Mouse (Mus musculus) liver, embryonic 14.5 days (tissue): ENCODE measurements around the gene Gm20431. TPM values are rescaled to one million over a fixed set of nuclear protein-coding genes. Genes with fewer than 3 reads are reported as not detected.
"Not testable (repeated sequence)": the region's sequence is repeated elsewhere in the genome, so short reads cannot be mapped to it uniquely, and the experiment has no call there.

ENCODE experiments used
- ATAC-seq: fragments of 200-750 bp; cut with Nextera tagmentation; 2 replicates; pipeline ENCODE4 v1.8.0; 2017; ENCODE audit warnings: moderate number of reproducible peaks, mild to moderate bottlenecking, moderate library complexity; ENCODE audit not compliant: insufficient read depth
- DNase-seq, 3 experiments: peaks; one replicate each; pipeline ENCODE4 v3.0.0-alpha.2; 2012 to 2013; ENCODE audit warnings: low read depth in 3 of 3, low spot score in 3 of 3
- H3K27ac ChIP-seq: fragments of 300-500 bp; sonication (generic); 2 replicates; pipeline ENCODE4 v1.5.1; 2014; ENCODE audit warnings: moderate library complexity, mild to moderate bottlenecking, control low read depth, inconsistent platforms
- H3K27me3 ChIP-seq: fragments of 300-500 bp; sonication (generic); 2 replicates; pipeline ENCODE4 v1.6.1; 2014; ENCODE audit warnings: mild to moderate bottlenecking, low read length, moderate library complexity; ENCODE audit not compliant: control insufficient read depth, insufficient read depth
- H3K36me3 ChIP-seq: fragments of 300-500 bp; sonication (generic); replicated peaks from 2 replicates; pipeline ENCODE4 v1.6.1; 2014; ENCODE audit warnings: low read depth; ENCODE audit not compliant: control insufficient read depth, insufficient read depth
- H3K4me1 ChIP-seq, 2 experiments: fragments of 200-500 bp in 1 of 2; fragments of 300-500 bp in 1 of 2; sonication (generic) in 1 of 2; replicated peaks; 2 replicates each; pipeline ENCODE4 v1.6.1; 2012 to 2014; ENCODE audit warnings: antibody characterized with exemption in 1 of 2, inconsistent platforms in 1 of 2, low read length in 1 of 2; ENCODE audit not compliant: control insufficient read depth in 2 of 2, insufficient read depth in 2 of 2
- H3K4me2 ChIP-seq: fragments of 300-500 bp; sonication (generic); 2 replicates; pipeline ENCODE4 v1.6.1; 2014; ENCODE audit warnings: low read depth, mild to moderate bottlenecking, control low read depth, moderate library complexity
- H3K4me3 ChIP-seq, 2 experiments: fragments of 200-500 bp in 1 of 2; fragments of 300-500 bp in 1 of 2; sonication (generic) in 1 of 2; 2 replicates each; pipeline ENCODE4 v1.5.1; 2012 to 2014; ENCODE audit warnings: low read depth in 2 of 2, low read length in 2 of 2, mild to moderate bottlenecking in 2 of 2, control low read depth in 1 of 2, inconsistent platforms in 1 of 2, moderate library complexity in 1 of 2; ENCODE audit not compliant: insufficient read depth in 1 of 2
- H3K9ac ChIP-seq: fragments of 300-500 bp; sonication (generic); replicated peaks from 2 replicates; pipeline ENCODE4 v1.6.1; 2014; ENCODE audit warnings: mild to moderate bottlenecking, control low read depth, moderate library complexity
- H3K9me3 ChIP-seq: fragments of 300-500 bp; sonication (generic); 2 replicates; pipeline ENCODE4 v1.6.1; 2016; ENCODE audit warnings: low read length, mixed read lengths; ENCODE audit not compliant: control insufficient read depth
- CTCF ChIP-seq: IDR thresholded peaks from 2 replicates; pipeline ENCODE4 v1.5.1; 2016; ENCODE audit warnings: antibody characterized with exemption, low read depth, control low read depth
- EP300 ChIP-seq: IDR thresholded peaks from 2 replicates; pipeline ENCODE4 v1.6.1; 2016; ENCODE audit warnings: antibody characterized with exemption, low read depth
- WGBS: fragments of 180-500 bp; shearing (Covaris S2); extraction: QIAGEN DNeasy Blood & Tissue Kit; methylation state at CpG from one replicate; pipeline ENCODE4 v1.1.7; 2014; ENCODE audit not compliant: insufficient replicate concordance; 5-methylcytosine and 5-hydroxymethylcytosine counted together
- polyA plus RNA-seq, 2 experiments: library from polyadenylated mRNA; depleted of rRNA in 1 of 2; stranded (reverse) in 1 of 2; unstranded in 1 of 2; fragments of >200 nt; fragmentation: Nextera tagmentation in 1 of 2; extraction: Ambion mirVana in 1 of 2; gene quantifications; 2 replicates each; pipeline versions ENCODE4 v1.2.1 to v1.2.3; 2012 to 2014

Gm20431 gene
- polyA plus RNA-seq, 2 experiments: 0.96 TPM; not detected in 1

GRCm38 (mm10) chr2:167621255-167622087 is 39.8 kb downstream of the Gm20431 start:
- H3K9me3 ChIP-seq: no peaks in the 10 kb centered on the region
- DNase-seq (no peak), ATAC-seq (peak; percentile 17; the same call in 1 of the 2 replicates)
- no peak overlapping the region for H3K27ac ChIP-seq
- no peak overlapping the region for H3K4me2 ChIP-seq
- no peak for TF ChIP-seq EP300
- TF ChIP-seq CTCF: no peak
- peaks cover 3 to 19% of the 10 kb centered on the region in 2 experiments for H3K4me1 ChIP-seq
- H3K36me3 ChIP-seq: peaks cover 43% of the 10 kb centered on the region
- no peaks in the 10 kb centered on the region for H3K27me3 ChIP-seq
- H3K9ac ChIP-seq: no peak overlapping the region
- H3K4me3 ChIP-seq: no peak overlapping the region
- 74% methylated on average over 9 of the region's 9 CpGs for WGBS

GRCm38 (mm10) chr2:167617472-167617871 is 43.8 kb downstream of the Gm20431 start:
- H3K9me3 ChIP-seq: peaks cover 3% of the 10 kb centered on the region; the same call in 1 of the 2 replicates
- no peak overlapping the region for H3K9ac ChIP-seq
- DNase-seq (no peak), ATAC-seq (no peak)
- H3K4me1 ChIP-seq: peaks cover 0 to 6% of the 10 kb centered on the region in 2 experiments; a peak in 1 of 4 replicates
- no peaks in the 10 kb centered on the region for H3K27me3 ChIP-seq
- no peak overlapping the region for H3K4me2 ChIP-seq
- no peak overlapping the region for H3K4me3 ChIP-seq
- H3K36me3 ChIP-seq: peaks cover 73% of the 10 kb centered on the region
- WGBS: 67% methylated on average over 4 of the region's 4 CpGs
- no peak overlapping the region for H3K27ac ChIP-seq
- TF ChIP-seq CTCF: no peak
- no peak for TF ChIP-seq EP300

- DNase-seq (no peak), ATAC-seq (no peak)
- Histone ChIP-seq H3K4me1 (peaks cover 0 to 5% of the 10 kb centered on the region in 2 experiments; a peak in 1 of 4 replicates), H3K4me3 (no peak overlapping the region), H3K27me3 (no peaks in the 10 kb centered on the region), H3K9me3 (peaks cover 3% of the 10 kb centered on the region; the same call in 1 of the 2 replicates), H3K4me2 (no peak overlapping the region), H3K9ac (no peak overlapping the region), H3K27ac (no peak overlapping the region), H3K36me3 (peaks cover 73% of the 10 kb centered on the region)
- TF ChIP-seq CTCF (no peak), EP300 (no peak)
- WGBS: 84% methylated on average over 3 of the region's 3 CpGs
Measured at GRCm38 (mm10) chr2:167617034-167617433, 44.3 kb downstream of the Gm20431 start.

- H3K36me3 ChIP-seq: peaks cover 89% of the 10 kb centered on the region
- not testable (repeated sequence) for H3K9ac ChIP-seq, H3K27ac ChIP-seq, DNase-seq, H3K9me3 ChIP-seq, ATAC-seq, H3K4me1 ChIP-seq, H3K4me3 ChIP-seq, H3K27me3 ChIP-seq, H3K4me2 ChIP-seq
- WGBS: 92% methylated on average over 7 of the region's 7 CpGs
- TF ChIP-seq CTCF: peak; percentile 51
Measured at GRCm38 (mm10) chr2:167613335-167613734, 48.0 kb downstream of the Gm20431 start.

GRCm38 (mm10) chr2:167612122-167612521 is 49.2 kb downstream of the Gm20431 start:
- H3K4me1 ChIP-seq: no peaks in the 10 kb centered on the region
- no peak overlapping the region for H3K9ac ChIP-seq
- no peak overlapping the region for H3K4me3 ChIP-seq
- H3K4me2 ChIP-seq: no peak overlapping the region
- TF ChIP-seq CTCF (no peak), EP300 (no peak)
- 90% methylated on average over 14 of the region's 14 CpGs for WGBS
- DNase-seq (no peak), ATAC-seq (no peak)
- H3K9me3 ChIP-seq: peaks cover 3% of the 10 kb centered on the region; the same call in 1 of the 2 replicates
- H3K36me3 ChIP-seq: peaks cover 82% of the 10 kb centered on the region
- H3K27me3 ChIP-seq: no peaks in the 10 kb centered on the region
- H3K27ac ChIP-seq: no peak overlapping the region
